Mouse (Mus musculus): ENCODE results near the gene Fbxo44. TPM values are rescaled to one million over a fixed set of nuclear protein-coding genes. Genes with fewer than 3 reads are reported as not detected.
"Not testable (repeated sequence)": the region's sequence is repeated elsewhere in the genome, so short reads cannot be mapped to it uniquely, and the experiment has no call there.

Fbxo44 gene
- 70.6 and 76.3 TPM in 2 replicates for polyA plus RNA-seq (2014; fragmentation: Nextera tagmentation; extraction: Ambion mirVana)

- whole genome bisulfite sequencing, result under 1% methylated on average over 43 of the region's 43 CpGs
- Histone ChIP-seq H3K4me3 (ENCODE audit: low read depth, low read length) (peak within 1 kb of the TSS; percentile 71), H3K9ac (ENCODE audit: low read length) (peak within 1 kb of the TSS; percentile 91), H3K9me3 (replicated peaks; ENCODE audit: control insufficient read depth, low read length) (no peaks in the 10 kb centered on the region), H3K4me1 (ENCODE audit: control insufficient read depth, insufficient read depth, low read length) (peaks cover 17% of the 10 kb centered on the region), H3K27me3 (replicated peaks; ENCODE audit: control insufficient read depth, insufficient read depth, low read length) (peaks cover 42% of the 10 kb centered on the region), H3K27ac (ENCODE audit: low read depth, low read length) (peak within 1 kb of the TSS; percentile 79), H3K4me2 (ENCODE audit: low read length) (peak within 1 kb of the TSS; percentile 84), H3K36me3 (ENCODE audit: control insufficient read depth, insufficient read depth, low read length) (peaks cover 20% of the 10 kb centered on the region)
- ATAC-seq, result peak; percentile 74
- no peak for DNase-seq (ENCODE audit: low spot score)
These were observed at the start of gene Fbxo44, which contains the start of gene Fbxo2 for GRCm38 (mm10) chr4:148160436-148161390. Fbxo44 (minus strand) TSS chr4:148160482. Fbxo2 (plus strand) TSS chr4:148160621.

DNA sequence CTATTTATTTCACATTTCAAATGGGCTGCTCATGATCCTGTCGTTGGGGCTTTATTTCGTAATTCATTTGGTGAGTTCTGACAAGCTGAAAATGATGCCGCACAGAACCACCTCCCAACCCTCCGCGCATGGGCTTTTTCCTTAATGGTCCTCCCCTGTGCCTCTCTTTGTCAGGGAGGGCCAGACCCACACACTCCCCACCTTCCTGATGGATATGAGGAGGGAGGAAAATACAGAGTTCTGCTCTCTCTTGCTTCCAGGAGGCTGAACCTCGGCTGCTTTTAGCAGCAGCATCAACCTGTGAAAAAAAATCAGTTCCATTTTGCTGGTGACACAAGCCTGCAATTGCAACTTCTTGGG lies 44.6 kb upstream of the Fbxo44 start:
- H3K9ac ChIP-seq (ENCODE audit: low read length), result no peak overlapping the region
- no peaks in the 10 kb centered on the region for H3K36me3 ChIP-seq (ENCODE audit: control insufficient read depth, insufficient read depth, low read length)
- H3K4me1 ChIP-seq (ENCODE audit: control insufficient read depth, insufficient read depth, low read length), result no peaks in the 10 kb centered on the region
- H3K4me2 ChIP-seq (ENCODE audit: low read length), result no peak overlapping the region
- no peaks in the 10 kb centered on the region for H3K27me3 ChIP-seq (replicated peaks; ENCODE audit: control insufficient read depth, insufficient read depth, low read length)
- H3K4me3 ChIP-seq (ENCODE audit: low read depth, low read length), result no peak overlapping the region
- 65% methylated on average over 6 of the region's 6 CpGs for WGBS
- H3K27ac ChIP-seq (ENCODE audit: low read depth, low read length), result no peak overlapping the region
- no peak for ATAC-seq
- DNase-seq (ENCODE audit: low spot score), result no peak
- no peaks in the 10 kb centered on the region for H3K9me3 ChIP-seq (replicated peaks; ENCODE audit: control insufficient read depth, low read length)

DNA sequence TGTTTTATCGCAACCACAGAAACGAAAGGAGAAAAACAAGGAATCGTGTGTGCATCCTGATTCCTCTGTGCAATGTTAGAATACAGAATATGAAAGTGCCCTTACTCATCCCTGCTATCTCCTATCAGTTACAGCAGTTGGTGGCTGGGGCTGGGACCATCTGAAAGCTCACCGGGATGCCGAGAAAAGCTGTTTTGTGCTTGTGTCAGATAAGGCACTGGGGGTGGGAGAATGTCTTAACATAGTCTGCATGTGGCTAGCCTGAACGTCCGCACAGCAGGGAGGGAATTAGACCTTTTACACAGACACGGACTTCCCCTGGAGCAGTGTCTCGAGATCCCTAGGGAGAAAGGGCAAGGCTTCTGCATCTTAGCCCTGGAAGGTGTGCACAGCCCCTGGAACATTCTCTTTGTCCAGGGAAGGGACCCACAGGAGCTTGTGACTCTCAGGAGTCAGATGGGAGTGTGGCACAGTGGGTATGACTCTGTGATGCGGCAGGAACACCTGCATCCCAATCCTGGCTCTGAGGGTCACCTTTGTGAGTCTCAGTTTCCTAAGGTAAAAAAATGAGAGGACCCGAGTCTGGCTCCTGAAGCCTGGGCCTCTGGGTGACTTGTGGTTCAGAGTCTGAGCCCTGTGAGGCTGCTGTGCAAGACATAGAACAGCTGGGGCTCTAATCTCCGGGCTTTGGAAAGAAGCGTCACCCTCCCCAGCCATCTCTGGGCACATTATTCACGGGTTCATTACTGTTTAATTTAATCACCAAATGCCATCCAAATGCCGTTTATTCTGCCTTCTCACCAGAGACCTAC lies 44.0 kb upstream of the Fbxo44 start:
- Histone ChIP-seq H3K4me2 (ENCODE audit: low read length) (no peak overlapping the region), H3K4me1 (ENCODE audit: control insufficient read depth, insufficient read depth, low read length) (no peaks in the 10 kb centered on the region), H3K9ac (ENCODE audit: low read length) (no peak overlapping the region), H3K27me3 (replicated peaks; ENCODE audit: control insufficient read depth, insufficient read depth, low read length) (no peaks in the 10 kb centered on the region), H3K27ac (ENCODE audit: low read depth, low read length) (no peak overlapping the region), H3K36me3 (ENCODE audit: control insufficient read depth, insufficient read depth, low read length) (no peaks in the 10 kb centered on the region), H3K4me3 (ENCODE audit: low read depth, low read length) (no peak overlapping the region), H3K9me3 (replicated peaks; ENCODE audit: control insufficient read depth, low read length) (no peaks in the 10 kb centered on the region)
- 51% methylated on average over 15 of the region's 15 CpGs for WGBS
- ATAC-seq (no peak), DNase-seq (ENCODE audit: low spot score) (no peak)

DNA sequence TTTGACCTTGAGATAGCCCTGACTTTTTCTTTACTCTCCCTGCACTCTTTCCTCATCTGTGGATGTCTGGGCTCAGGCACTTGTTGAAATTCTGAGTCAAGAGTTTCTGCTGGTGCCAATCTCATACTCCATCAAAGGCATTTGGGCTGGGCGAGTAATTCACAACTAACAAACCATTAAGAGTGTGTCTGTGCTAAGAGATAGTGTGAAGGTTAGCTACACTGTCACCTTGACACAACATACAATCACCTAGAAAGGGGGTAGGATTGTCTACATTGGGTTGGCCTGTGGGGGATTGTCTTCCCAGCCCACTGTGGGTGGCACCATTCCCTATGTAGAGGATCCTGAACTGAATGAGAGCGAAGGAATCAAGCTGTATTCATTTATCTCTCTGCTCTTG lies 43.3 kb upstream of the Fbxo44 start:
- Histone ChIP-seq H3K9ac (ENCODE audit: low read length) (no peak overlapping the region), H3K4me2 (ENCODE audit: low read length) (no peak overlapping the region), H3K4me1 (ENCODE audit: control insufficient read depth, insufficient read depth, low read length) (no peaks in the 10 kb centered on the region), H3K9me3 (replicated peaks; ENCODE audit: control insufficient read depth, low read length) (no peaks in the 10 kb centered on the region), H3K36me3 (ENCODE audit: control insufficient read depth, insufficient read depth, low read length) (no peaks in the 10 kb centered on the region), H3K27ac (ENCODE audit: low read depth, low read length) (no peak overlapping the region), H3K4me3 (ENCODE audit: low read depth, low read length) (no peak overlapping the region), H3K27me3 (replicated peaks; ENCODE audit: control insufficient read depth, insufficient read depth, low read length) (no peaks in the 10 kb centered on the region)
- WGBS, result 92% methylated on average over 2 of the region's 2 CpGs
- no peak for ATAC-seq
- DNase-seq (ENCODE audit: low spot score), result no peak

DNA sequence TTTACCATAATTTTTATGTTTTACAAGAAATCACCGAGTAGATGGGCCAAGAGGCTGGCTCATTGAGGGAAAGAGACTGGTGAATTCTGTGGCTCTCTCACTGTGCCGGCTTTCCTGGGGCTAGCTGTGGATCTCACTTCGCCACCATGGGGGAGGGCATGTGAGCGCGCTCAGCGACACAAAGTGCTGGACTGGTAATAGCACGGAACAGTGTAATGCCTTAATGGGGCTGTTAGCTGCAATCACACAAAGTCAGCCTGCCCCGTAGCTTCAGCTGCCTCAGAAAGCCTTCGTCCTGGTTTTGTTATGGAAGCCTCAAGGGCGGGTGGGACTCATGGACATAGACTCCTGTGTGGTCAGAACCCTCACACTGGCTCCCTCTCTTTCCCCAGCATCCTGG lies 38.4 kb upstream of the Fbxo44 start:
- ATAC-seq, result no peak
- DNase-seq (ENCODE audit: low spot score), result no peak
- Histone ChIP-seq H3K4me1 (ENCODE audit: control insufficient read depth, insufficient read depth, low read length) (no peaks in the 10 kb centered on the region), H3K4me3 (ENCODE audit: low read depth, low read length) (no peak overlapping the region), H3K4me2 (ENCODE audit: low read length) (no peak overlapping the region), H3K36me3 (ENCODE audit: control insufficient read depth, insufficient read depth, low read length) (no peaks in the 10 kb centered on the region), H3K27me3 (replicated peaks; ENCODE audit: control insufficient read depth, insufficient read depth, low read length) (no peaks in the 10 kb centered on the region), H3K9ac (ENCODE audit: low read length) (0 out of 2 replicates have a peak overlapping the region, but pooled peaks have one; percentile 8), H3K9me3 (replicated peaks; ENCODE audit: control insufficient read depth, low read length) (no peaks in the 10 kb centered on the region), H3K27ac (ENCODE audit: low read depth, low read length) (no peak overlapping the region)
- 35% methylated on average over 10 of the region's 10 CpGs for WGBS

- no peak overlapping the region for H3K4me3 ChIP-seq (ENCODE audit: low read depth, low read length)
- no peaks in the 10 kb centered on the region for H3K9me3 ChIP-seq (replicated peaks; ENCODE audit: control insufficient read depth, low read length)
- H3K27ac ChIP-seq (ENCODE audit: low read depth, low read length), result no peak overlapping the region
- H3K9ac ChIP-seq (ENCODE audit: low read length), result no peak overlapping the region
- no peak overlapping the region for H3K4me2 ChIP-seq (ENCODE audit: low read length)
- H3K27me3 ChIP-seq (replicated peaks; ENCODE audit: control insufficient read depth, insufficient read depth, low read length), result no peaks in the 10 kb centered on the region
- H3K4me1 ChIP-seq (ENCODE audit: control insufficient read depth, insufficient read depth, low read length), result no peaks in the 10 kb centered on the region
- ATAC-seq (no peak), DNase-seq (ENCODE audit: low spot score) (no peak)
- no peaks in the 10 kb centered on the region for H3K36me3 ChIP-seq (ENCODE audit: control insufficient read depth, insufficient read depth, low read length)
These were observed 34.1 kb upstream of the Fbxo44 start for GRCm38 (mm10) chr4:148194400-148194799.

DNA sequence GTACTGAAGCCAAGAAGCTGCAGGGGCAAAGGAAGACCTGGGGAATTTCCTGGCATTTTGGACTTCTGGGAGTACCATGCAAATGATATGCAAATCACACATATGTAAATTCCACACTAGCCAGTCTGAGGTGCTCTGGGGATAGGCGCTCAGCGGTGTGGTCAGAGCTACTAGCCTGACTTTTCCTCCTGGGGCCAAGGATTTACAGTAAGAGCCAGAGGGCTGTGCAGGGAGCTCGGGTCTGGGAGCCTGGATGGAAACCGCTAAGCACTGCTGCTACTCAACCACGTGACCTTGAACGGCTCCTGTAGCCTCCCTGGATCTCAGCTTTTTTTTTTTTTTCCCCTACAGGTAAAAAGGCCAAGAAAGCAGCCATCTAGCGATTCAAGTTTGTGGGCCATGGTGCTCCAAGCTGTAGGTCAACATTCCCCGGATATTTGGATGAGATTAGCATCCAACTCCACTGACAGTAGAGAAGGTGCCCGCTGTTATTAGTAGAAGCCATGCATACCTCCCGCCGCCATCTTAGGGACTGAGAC lies 32.5 kb upstream of the Fbxo44 start:
- Histone ChIP-seq H3K4me2 (ENCODE audit: low read length) (no peak overlapping the region), H3K9ac (ENCODE audit: low read length) (no peak overlapping the region), H3K9me3 (replicated peaks; ENCODE audit: control insufficient read depth, low read length) (no peaks in the 10 kb centered on the region), H3K27ac (ENCODE audit: low read depth, low read length) (no peak overlapping the region), H3K4me1 (ENCODE audit: control insufficient read depth, insufficient read depth, low read length) (no peaks in the 10 kb centered on the region), H3K4me3 (ENCODE audit: low read depth, low read length) (no peak overlapping the region), H3K27me3 (replicated peaks; ENCODE audit: control insufficient read depth, insufficient read depth, low read length) (no peaks in the 10 kb centered on the region), H3K36me3 (ENCODE audit: control insufficient read depth, insufficient read depth, low read length) (no peaks in the 10 kb centered on the region)
- WGBS, result 34% methylated on average over 11 of the region's 11 CpGs
- DNase-seq (ENCODE audit: low spot score), result no peak
- no peak for ATAC-seq

DNA sequence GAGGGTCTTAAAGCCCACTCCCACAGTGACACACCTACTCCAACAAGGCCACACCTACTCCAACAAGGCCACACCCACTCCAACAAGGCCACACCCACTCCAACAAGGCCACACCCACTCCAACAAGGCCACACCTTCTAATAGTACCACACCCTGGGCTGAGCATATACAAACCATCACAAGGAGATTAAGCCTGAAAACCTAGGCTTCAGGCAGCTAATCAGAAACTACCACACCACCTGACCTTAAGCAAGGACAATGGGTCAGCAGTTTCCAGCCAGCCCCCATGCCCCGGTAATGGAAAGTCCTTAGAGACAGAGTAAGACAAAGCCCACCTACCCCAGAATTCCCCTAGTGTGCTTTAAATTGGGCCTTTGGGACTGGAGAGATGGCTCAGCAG lies 28.5 kb upstream of the Fbxo44 start:
- ATAC-seq; H3K4me2 ChIP-seq (ENCODE audit: low read length); H3K27ac ChIP-seq (ENCODE audit: low read depth, low read length); H3K36me3 ChIP-seq (ENCODE audit: control insufficient read depth, insufficient read depth, low read length); H3K9me3 ChIP-seq (replicated peaks; ENCODE audit: control insufficient read depth, low read length); H3K9ac ChIP-seq (ENCODE audit: low read length); DNase-seq (ENCODE audit: low spot score); H3K4me3 ChIP-seq (ENCODE audit: low read depth, low read length); H3K4me1 ChIP-seq (ENCODE audit: control insufficient read depth, insufficient read depth, low read length); H3K27me3 ChIP-seq (replicated peaks; ENCODE audit: control insufficient read depth, insufficient read depth, low read length): not testable (repeated sequence)
- 72% methylated on average over 1 of the region's 1 CpGs for WGBS

All from forebrain, embryonic 14.5 days (tissue).